1 mouse cellular context compared by ENCODE assay signal in the genomic region with DNA sequence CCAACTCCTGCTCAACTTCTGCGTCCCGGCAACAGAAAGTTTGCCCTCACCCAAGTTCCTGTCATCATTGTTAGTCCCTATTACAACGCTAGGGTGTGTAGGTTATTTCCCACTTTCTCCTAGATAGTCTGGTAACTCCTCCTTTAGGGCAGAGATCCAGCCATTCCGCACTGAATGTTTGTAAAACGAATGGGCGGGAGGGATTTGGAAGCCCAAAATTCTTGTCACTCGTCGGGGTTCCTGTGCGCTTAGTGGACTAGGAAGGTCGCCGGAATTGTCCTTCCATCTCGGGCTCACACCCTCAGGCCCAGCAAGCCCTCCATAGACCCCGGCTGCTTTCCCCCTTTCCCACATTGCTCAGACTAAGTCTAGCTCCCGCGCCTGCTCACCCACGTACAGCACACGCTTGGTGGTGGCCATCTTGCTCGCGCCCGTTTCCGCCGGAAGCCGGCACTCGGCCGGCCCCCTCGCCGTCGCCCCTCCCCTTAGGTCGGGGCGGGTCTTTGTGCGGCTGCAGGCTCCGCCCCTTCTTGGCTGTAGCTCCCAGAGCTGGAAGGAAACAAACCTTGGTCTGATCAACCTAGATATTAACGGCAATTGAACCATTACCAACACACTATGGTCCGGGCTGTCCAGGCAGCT.
TF ChIP-seq lines count a peak whose summit lies in the region.

A gene (minus strand): TSS at position 439 of the 642 bp plus-strand sequence.

TF ChIP-seq in CH12.LX, 34 proteins besides CTCF, POLR2A, EP300 and RAD21 (continued from another document):
- peak; percentile 76 for TF ChIP-seq HCFC1 (IDR thresholded peaks at IDR 0.05; ENCODE audit: low read depth, low read length)
- no peak for TF ChIP-seq ZC3H11A (IDR thresholded peaks at IDR 0.05; ENCODE audit: low read depth, low read length)
- TF ChIP-seq MAZ (IDR thresholded peaks at IDR 0.05; ENCODE audit: low read depth, low read length): peak; percentile 71; the same call in 1 of the 2 replicates
- TF ChIP-seq ELF1 (IDR thresholded peaks at IDR 0.05; ENCODE audit: low read depth, low read length): peak; percentile 74
- TF ChIP-seq PAX5 (IDR thresholded peaks at IDR 0.05; ENCODE audit: low read length): no peak
- 0 out of 2 replicates have a peak, but pooled peaks have one; percentile 64 for TF ChIP-seq MYC (IDR thresholded peaks at IDR 0.05; ENCODE audit: low read depth, low read length)
- TF ChIP-seq POLR2AphosphoS2 (IDR thresholded peaks at IDR 0.05; ENCODE audit: low read depth, low read length): peak; percentile 71; the same call in 1 of the 2 replicates
- no peak for TF ChIP-seq ZKSCAN1 (IDR thresholded peaks at IDR 0.05; ENCODE audit: borderline replicate concordance, low read depth, low read length)
- no peak for TF ChIP-seq GABPA (IDR thresholded peaks at IDR 0.05; ENCODE audit: insufficient replicate concordance, low read depth, low read length)
